Mouse (Mus musculus) G1E (cell line): ENCODE results near the gene Pde4c. TPM values are rescaled to one million over a fixed set of nuclear protein-coding genes. Genes with fewer than 3 reads are reported as not detected.

Experiments
- ATAC-seq: 2 replicates; pipeline ENCODE4 v1.8.0; 2016; ENCODE audit warnings: mild to moderate bottlenecking; ENCODE audit not compliant: insufficient number of reproducible peaks, poor library complexity, low FRiP score, severe bottlenecking; ENCODE audit errors: extremely low read depth
- DNase-seq: peaks from one replicate; pipeline ENCODE4 v3.0.0; 2012; ENCODE audit warnings: low spot score
- H3K27me3 ChIP-seq: 2 replicates; pipeline ENCODE4 v1.6.1; 2012; ENCODE audit warnings: mild to moderate bottlenecking, low read length, inconsistent platforms; ENCODE audit not compliant: insufficient read depth
- H3K36me3 ChIP-seq: replicated peaks from 2 replicates; pipeline ENCODE3; 2012; ENCODE audit warnings: mild to moderate bottlenecking, inconsistent platforms
- H3K4me1 ChIP-seq: 2 replicates; pipeline ENCODE4 v1.6.1; 2012; ENCODE audit warnings: low read depth, low read length, inconsistent platforms, mixed read lengths; ENCODE audit not compliant: insufficient read depth
- H3K4me3 ChIP-seq: 2 replicates; pipeline ENCODE4 v1.5.1; 2012; ENCODE audit warnings: low read depth, mild to moderate bottlenecking, inconsistent platforms, low read length, moderate library complexity, mixed read lengths
- H3K9me3 ChIP-seq: replicated peaks from 2 replicates; pipeline ENCODE4 v1.6.1; 2012; ENCODE audit warnings: inconsistent platforms
- CTCF ChIP-seq: IDR thresholded peaks from 2 replicates; pipeline ENCODE4 v1.5.1; 2012; ENCODE audit warnings: low read depth, low read length, inconsistent platforms, mixed read lengths
- GATA1 ChIP-seq: IDR thresholded peaks from 2 replicates; pipeline ENCODE4 v1.6.1; 2012; ENCODE audit warnings: borderline replicate concordance, low read length, inconsistent platforms, mixed read lengths
- GATA2 ChIP-seq: IDR thresholded peaks from 2 replicates; pipeline ENCODE4 v1.6.1; 2012; ENCODE audit warnings: low read depth, low read length, inconsistent platforms, borderline replicate concordance
- POLR2AphosphoS5 ChIP-seq: IDR thresholded peaks from 2 replicates; pipeline ENCODE4 v1.6.1; 2012; ENCODE audit warnings: low read depth, low read length, inconsistent platforms; ENCODE audit not compliant: insufficient replicate concordance
- TAL1 ChIP-seq: conservative IDR thresholded peaks from 2 replicates; pipeline ENCODE4 v1.6.1; 2012; ENCODE audit warnings: low read depth, low read length, inconsistent platforms, mixed read lengths
- polyA plus RNA-seq: library from polyadenylated mRNA; stranded (reverse); fragments of >175 nt; gene quantifications from 2 replicates; pipeline ENCODE4 v1.2.3, GENCODE M21; 2012
- total RNA-seq, 2 experiments: library from RNA; stranded (forward) in 1 of 2; stranded (reverse) in 1 of 2; fragments of 200-1000 nt in 1 of 2; fragments of >200 nt in 1 of 2; fragmentation: Nextera tagmentation in 1 of 2; gene quantifications; 2 replicates each; pipeline ENCODE4 v1.2.3; 2014 to 2017

Pde4c gene
- total and polyA plus RNA-seq, 3 experiments: 0.22 to 0.95 TPM; not detected in 1

GRCm38 (mm10) chr8:70746676-70747075, 23.2 kb downstream of the Pde4c start:
- no peak for ATAC-seq
- Histone ChIP-seq H3K4me1 (peaks cover 5% of the 10 kb centered on the region; the same call in 1 of the 2 replicates), H3K27me3 (peaks cover 74% of the 10 kb centered on the region), H3K9me3 (no peaks in the 10 kb centered on the region), H3K4me3 (no peak overlapping the region), H3K36me3 (no peaks in the 10 kb centered on the region)
- no peak for TF ChIP-seq TAL1
- no peak for TF ChIP-seq GATA1
- no peak for TF ChIP-seq CTCF
- no peak for TF ChIP-seq POLR2AphosphoS5
- TF ChIP-seq GATA2: no peak
- DNase-seq: no peak

GRCm38 (mm10) chr8:70747211-70747890, 23.8 kb downstream of the Pde4c start:
- no peak for DNase-seq
- no peaks in the 10 kb centered on the region for H3K36me3 ChIP-seq
- TF ChIP-seq GATA1 (no peak), POLR2AphosphoS5 (no peak), TAL1 (no peak), GATA2 (no peak), CTCF (no peak)
- peaks cover 68% of the 10 kb centered on the region for H3K27me3 ChIP-seq
- H3K4me1 ChIP-seq: peaks cover 8% of the 10 kb centered on the region
- H3K9me3 ChIP-seq: no peaks in the 10 kb centered on the region
- H3K4me3 ChIP-seq: no peak overlapping the region
- no peak for ATAC-seq

- Histone ChIP-seq H3K4me1 (peaks cover 19% of the 10 kb centered on the region), H3K36me3 (no peaks in the 10 kb centered on the region), H3K4me3 (no peak overlapping the region), H3K27me3 (peaks cover 60% of the 10 kb centered on the region), H3K9me3 (no peaks in the 10 kb centered on the region)
- ATAC-seq (no peak), DNase-seq (no peak)
- TF ChIP-seq CTCF (no peak), GATA2 (no peak), GATA1 (no peak), POLR2AphosphoS5 (no peak), TAL1 (no peak)
These were observed 25.0 kb downstream of the Pde4c start for GRCm38 (mm10) chr8:70748246-70749096.

- ATAC-seq (no peak), DNase-seq (no peak)
- Histone ChIP-seq H3K9me3 (no peaks in the 10 kb centered on the region), H3K27me3 (peaks cover 54% of the 10 kb centered on the region), H3K4me1 (peaks cover 27% of the 10 kb centered on the region), H3K4me3 (no peak overlapping the region), H3K36me3 (no peaks in the 10 kb centered on the region)
- TF ChIP-seq GATA1 (no peak), CTCF (no peak), POLR2AphosphoS5 (no peak), GATA2 (no peak), TAL1 (no peak)
These were observed 25.7 kb downstream of the Pde4c start for GRCm38 (mm10) chr8:70749097-70749674.

- DNase-seq (no peak), ATAC-seq (no peak)
- peaks cover 33% of the 10 kb centered on the region for H3K4me1 ChIP-seq
These were observed 26.7 kb downstream of the Pde4c start for GRCm38 (mm10) chr8:70750128-70750680.

GRCm38 (mm10) chr8:70752000-70752764, 28.7 kb downstream of the Pde4c start:
- Histone ChIP-seq H3K9me3 (no peaks in the 10 kb centered on the region), H3K4me1 (peaks cover 48% of the 10 kb centered on the region), H3K36me3 (peaks cover 23% of the 10 kb centered on the region), H3K4me3 (no peak overlapping the region; the same call in 1 of the 2 replicates), H3K27me3 (peaks cover 31% of the 10 kb centered on the region)
- no peak for ATAC-seq
- TF ChIP-seq GATA1 (no peak), CTCF (peak; percentile 63), POLR2AphosphoS5 (no peak), GATA2 (no peak)
- DNase-seq: peak; percentile 38

More at GRCm38 (mm10) chr8:70750128-70750680, 26.7 kb downstream of the Pde4c start:
- Histone ChIP-seq H3K9me3 (no peaks in the 10 kb centered on the region), H3K4me3 (no peak overlapping the region), H3K27me3 (peaks cover 47% of the 10 kb centered on the region), H3K36me3 (peaks cover 3% of the 10 kb centered on the region)
- TF ChIP-seq CTCF: no peak
